9 mouse cellular contexts compared by ENCODE assay signal in the genomic region with DNA sequence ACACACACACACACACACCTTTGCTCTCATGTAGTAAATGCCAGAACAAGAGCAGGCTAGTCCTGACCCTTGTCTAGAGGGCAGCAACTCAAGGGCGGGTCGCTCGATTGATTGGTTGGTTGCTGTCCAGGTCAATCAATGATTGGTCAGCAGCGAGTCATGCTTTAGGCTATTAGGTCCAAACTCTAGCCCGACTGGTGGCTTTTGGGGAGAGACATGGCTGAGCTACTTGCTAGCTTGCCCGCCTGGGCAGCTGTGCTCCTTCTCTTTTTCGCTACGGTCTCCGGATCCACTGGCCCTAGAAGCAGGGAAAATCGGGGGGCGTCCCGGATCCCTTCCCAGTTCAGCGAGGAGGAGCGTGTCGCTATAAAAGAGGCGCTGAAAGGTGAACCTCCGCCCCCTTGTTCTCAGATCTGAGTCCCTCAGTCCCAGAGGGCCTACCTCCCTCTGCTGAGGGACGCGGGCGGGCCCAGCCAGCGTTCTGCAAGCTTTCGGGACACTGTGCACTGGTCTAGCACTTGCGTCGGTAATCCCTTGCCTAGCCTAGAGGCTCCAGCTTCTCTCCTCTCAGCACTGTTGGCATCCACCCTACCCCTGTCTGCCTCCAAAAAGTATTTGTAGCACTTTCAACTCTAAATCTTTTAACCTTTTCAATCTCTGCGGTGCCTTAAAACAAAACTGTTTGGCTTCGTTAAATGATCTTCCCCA. TPM values are rescaled to one million over a fixed set of nuclear protein-coding genes. Genes with fewer than 3 reads are reported as not detected.
DNase-seq lines count a peak whose midpoint lies in the region; ATAC-seq and TF ChIP-seq lines count a peak whose summit lies in the region.
"Had no signal": no experiment of that assay in that cellular context is flagged by ENCODE, and none has a peak within 500 bp of the region (broad histone marks: within the 10 kb centered on the region; RNA-seq: fewer than 3 reads in every experiment).

Pm20d1 (plus strand) TSS at position 180 of the 708 bp plus-strand sequence.

- peak within 1 kb of the TSS; percentile 35; the same call in 1 of the 2 replicates for H3K9ac ChIP-seq in hindbrain, postnatal 0 days (replicated peaks; ENCODE audit: low read length)
- peak within 1 kb of the TSS; percentile 51 for H3K9ac ChIP-seq in limb, embryonic 14.5 days (ENCODE audit: low read depth, low read length, severe bottlenecking)
- peak within 1 kb of the TSS; percentile 59 for H3K9ac ChIP-seq in midbrain, embryonic 11.5 days (ENCODE audit: low read length)

- WGBS in hindbrain, postnatal 0 days: 10% methylated on average over 26 of the region's 26 CpGs
- WGBS in limb, embryonic 14.5 days: 8% methylated on average over 26 of the region's 26 CpGs
- 5% methylated on average over 26 of the region's 26 CpGs for WGBS in midbrain, embryonic 11.5 days

- no peaks in the 10 kb centered on the region for H3K27me3 ChIP-seq in hindbrain, postnatal 0 days (ENCODE audit: insufficient read depth, low read length)
- no peaks in the 10 kb centered on the region for H3K27me3 ChIP-seq in limb, embryonic 14.5 days (ENCODE audit: control insufficient read depth, insufficient read depth, low read length)
- no peaks in the 10 kb centered on the region for H3K27me3 ChIP-seq in midbrain, embryonic 11.5 days (ENCODE audit: control insufficient read depth, insufficient read depth, low read length)

- H3K9me3 ChIP-seq in hindbrain, postnatal 0 days (ENCODE audit: low read length): no peaks in the 10 kb centered on the region
- no peaks in the 10 kb centered on the region for H3K9me3 ChIP-seq in limb, embryonic 14.5 days (ENCODE audit: control insufficient read depth, low read length)
- no peaks in the 10 kb centered on the region for H3K9me3 ChIP-seq in midbrain, embryonic 11.5 days (ENCODE audit: control insufficient read depth, low read length)

- peak; percentile 85 for DNase-seq in adrenal gland, adult 2 months
- DNase-seq in cerebellum, postnatal 36 days: peak; percentile 6 to 9
- DNase-seq in gonadal fat pad, adult 2 months (ENCODE audit: low read depth): peak; percentile 82
- DNase-seq in hindbrain, postnatal 0 days (ENCODE audit: low spot score): peak; percentile 25
- DNase-seq in limb, embryonic 14.5 days (ENCODE audit: low spot score): peak; percentile 10
- peak; percentile 89 for DNase-seq in midbrain, embryonic 11.5 days (ENCODE audit: low spot score, missing footprints)
- DNase-seq in testis, postnatal 10 days (ENCODE audit: low spot score): peak; percentile 75
- DNase-seq in frontal cortex, postnatal 14 days (ENCODE audit: low spot score in 2 of 2): no peak

- no peaks in the 10 kb centered on the region for H3K4me1 ChIP-seq in hindbrain, postnatal 0 days (ENCODE audit: insufficient read depth, low read length)
- H3K4me1 ChIP-seq in limb, embryonic 14.5 days (ENCODE audit: control insufficient read depth, insufficient read depth, low read length): no peaks in the 10 kb centered on the region
- H3K4me1 ChIP-seq in midbrain, embryonic 11.5 days (ENCODE audit: control insufficient read depth, insufficient read depth, low read length): no peaks in the 10 kb centered on the region

- TF ChIP-seq POLR2A in limb, embryonic 14.5 days (IDR thresholded peaks at IDR 0.05; ENCODE audit: borderline replicate concordance, extremely low read depth, insufficient read depth, insufficient read length): no peak

- peak; percentile 61; the same call in 1 of the 2 replicates for ATAC-seq in hindbrain, postnatal 0 days
- ATAC-seq in limb, embryonic 14.5 days (ENCODE audit: low FRiP score, low read depth): peak; percentile 9; the same call in 1 of the 2 replicates
- no peak; the same call in 1 of the 2 replicates for ATAC-seq in midbrain, embryonic 11.5 days (ENCODE audit: low FRiP score)

- peak within 1 kb of the TSS; percentile 52 for H3K4me2 ChIP-seq in hindbrain, postnatal 0 days (ENCODE audit: low read depth, low read length)
- peak within 1 kb of the TSS; percentile 57 for H3K4me2 ChIP-seq in limb, embryonic 14.5 days (replicated peaks; ENCODE audit: low read depth, low read length, severe bottlenecking)
- peak within 1 kb of the TSS; percentile 47 for H3K4me2 ChIP-seq in midbrain, embryonic 11.5 days

- no peaks in the 10 kb centered on the region for H3K36me3 ChIP-seq in hindbrain, postnatal 0 days (ENCODE audit: insufficient read depth, low read length)
- no peaks in the 10 kb centered on the region for H3K36me3 ChIP-seq in limb, embryonic 14.5 days (ENCODE audit: control insufficient read depth, insufficient read depth, low read length)
- H3K36me3 ChIP-seq in midbrain, embryonic 11.5 days (ENCODE audit: control insufficient read depth, insufficient read depth, low read length): no peaks in the 10 kb centered on the region

- no peak within 1 kb of the TSS for H3K27ac ChIP-seq in hindbrain, postnatal 0 days
- H3K27ac ChIP-seq in limb, embryonic 14.5 days (replicated peaks; ENCODE audit: low read depth, low read length): no peak within 1 kb of the TSS
- H3K27ac ChIP-seq in midbrain, embryonic 11.5 days (ENCODE audit: low read depth, low read length): no peak within 1 kb of the TSS

- no peak for TF ChIP-seq CTCF in hindbrain, postnatal 0 days (IDR thresholded peaks at IDR 0.05; ENCODE audit: low read depth)

- H3K4me3 ChIP-seq in hindbrain, postnatal 0 days (ENCODE audit: low read length): peak within 1 kb of the TSS; percentile 18; the same call in 1 of the 2 replicates
- H3K4me3 ChIP-seq in limb, embryonic 14.5 days (replicated peaks; ENCODE audit: low read length): peak within 1 kb of the TSS; percentile 28
- H3K4me3 ChIP-seq in midbrain, embryonic 11.5 days (ENCODE audit: low read depth, low read length): peak within 1 kb of the TSS; percentile 27

RNA-seq across cellular contexts. Expression of gene Pm20d1, which starts in this region (rescaled TPM):
- 10 to 100 TPM in 1 of 2 experiments, 1 to 10 TPM in 1; 6.6 to 20.6 TPM for total RNA-seq in adrenal gland, adult 2 months (2021)
- polyA plus RNA-seq in adrenal gland, adult 2 months (2012; rRNA removed): 4.2 and 5.7 TPM in 2 replicates
- polyA plus RNA-seq in gonadal fat pad, adult 2 months (2012; rRNA removed): 1.9 and 2.6 TPM in 2 replicates
- 0.04 and 0.63 TPM in 2 replicates for total RNA-seq in hindbrain, postnatal 0 days (2014; rRNA removed)
- 0.54 and 0.60 TPM in 2 replicates for polyA plus RNA-seq in hindbrain, postnatal 0 days (2015; fragmentation: Nextera tagmentation; extraction: Ambion mirVana)
- 0.42 and 0.53 TPM in 2 replicates for polyA plus RNA-seq in limb, embryonic 14.5 days (2012; rRNA removed)
- 0.29 and 0.90 TPM in 2 replicates for polyA plus RNA-seq in limb, embryonic 14.5 days (2014; fragmentation: Nextera tagmentation; extraction: Ambion mirVana)
- 0.82 and 1.5 TPM in 2 replicates for polyA plus RNA-seq in midbrain, embryonic 11.5 days (2014; fragmentation: Nextera tagmentation; extraction: Ambion mirVana)
- total RNA-seq: neutrophil, adult 5-6 weeks had no signal

Comparison
In these comparisons a context has a peak if more than half of its experiments do, and no peak if none do; other contexts are left out.
1. Peak in DNase-seq, ATAC-seq, H3K4me3 ChIP-seq, H3K9ac ChIP-seq and H3K4me2 ChIP-seq in hindbrain, postnatal 0 days; RNA of the gene not detected or under 1 TPM.
2. Peak in DNase-seq, ATAC-seq, H3K4me3 ChIP-seq, H3K9ac ChIP-seq and H3K4me2 ChIP-seq in limb, embryonic 14.5 days; RNA of the gene not detected or under 1 TPM.
3. DNase-seq: peak in adrenal gland, adult 2 months (single experiment), cerebellum, postnatal 36 days (2 of 2), gonadal fat pad, adult 2 months (single experiment), midbrain, embryonic 11.5 days (single experiment) and testis, postnatal 10 days (single experiment); none in frontal cortex, postnatal 14 days (0 of 2).
4. Peak in every context shown above with its lines, with median percentiles within 50 percentile points of each other: H3K4me2 ChIP-seq, H3K4me3 ChIP-seq and H3K9ac ChIP-seq.